Mouse (Mus musculus): ENCODE measurements around the gene Ilk.

GRCm38 (mm10) chr7:105715366-105715765, 21.0 kb upstream of the Ilk start:
- peak; percentile 39 for TF ChIP-seq CTCF (IDR thresholded peaks at IDR 0.05; ENCODE audit: low read depth)
- TF ChIP-seq EP300 (IDR thresholded peaks at IDR 0.05; ENCODE audit: low read depth): no peak

All from liver, postnatal 0 days (tissue).